Mouse (Mus musculus) brain, embryonic 18.5 days (tissue): ENCODE data around the gene Tomm40l.

ENCODE experiments used
- DNase-seq: peaks from one replicate; pipeline ENCODE4 v3.0.0-alpha.2; 2012; ENCODE audit warnings: low read depth, low spot score

Tomm40l gene

DNA sequence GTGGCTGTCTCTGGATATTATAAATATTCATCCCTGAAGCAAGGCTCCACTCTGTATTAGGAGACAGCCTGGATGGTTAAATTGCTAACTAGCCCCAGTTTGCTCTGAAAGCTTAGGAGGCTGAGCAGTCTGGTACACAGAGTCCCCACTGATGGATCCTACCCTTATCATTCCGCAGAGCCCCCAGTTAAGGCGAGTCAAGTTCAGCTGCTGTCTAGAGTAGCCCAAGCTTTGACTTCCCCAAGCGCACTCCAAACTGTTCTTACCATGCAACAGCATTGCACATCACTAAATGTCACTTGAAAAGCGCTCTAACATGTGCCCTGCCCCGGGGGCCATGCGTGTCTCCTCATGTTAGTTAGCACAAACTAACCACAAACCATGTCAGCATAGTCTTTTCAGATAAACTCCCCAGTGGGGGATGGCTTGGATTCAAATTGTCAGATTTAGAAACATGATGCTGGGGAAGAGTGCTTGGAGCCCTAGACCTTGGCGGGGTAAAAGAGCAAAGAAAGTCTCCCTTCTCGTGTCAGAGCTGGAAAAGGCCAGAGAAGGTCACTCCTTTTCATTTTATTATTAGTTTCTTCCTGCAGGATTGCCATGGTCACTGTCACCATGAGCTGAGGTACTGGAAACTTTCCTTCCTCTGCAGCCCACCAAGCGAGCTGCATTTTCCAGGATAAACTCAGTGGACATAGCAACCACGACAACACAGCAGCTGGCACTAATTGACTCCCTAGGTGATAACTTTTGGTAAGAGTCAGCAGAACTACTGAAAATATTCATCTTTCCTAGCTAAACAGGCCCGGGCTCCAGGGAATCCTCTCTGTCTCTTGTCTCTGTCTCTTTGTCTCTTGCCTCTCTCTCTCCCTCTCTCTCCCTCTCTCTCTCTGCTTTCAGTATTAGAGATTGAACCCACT lies 28.1 kb downstream of the Tomm40l start:
- DNase-seq, result no peak

- no peak for DNase-seq
Measured at GRCm38 (mm10) chr1:171193093-171193840, 29.0 kb downstream of the Tomm40l start.

DNA sequence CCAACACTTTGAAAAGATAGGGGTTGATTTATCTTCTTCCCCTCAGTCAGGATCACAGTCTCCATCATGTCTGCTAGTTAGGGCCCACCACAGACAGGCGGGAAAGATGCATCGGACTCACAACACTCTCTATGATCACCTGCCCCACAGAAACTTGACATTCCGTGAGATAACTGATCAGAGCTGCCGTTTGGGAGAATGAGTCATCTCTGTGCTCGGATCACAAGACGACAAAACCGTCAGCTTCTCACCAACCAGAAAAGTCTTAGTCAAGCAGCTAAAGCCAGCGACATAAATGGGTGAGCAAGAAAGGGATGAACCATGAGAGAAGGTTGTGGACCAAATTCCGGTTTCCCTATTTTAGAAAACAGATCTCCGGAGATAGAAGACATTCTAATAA lies 30.0 kb downstream of the Tomm40l start:
- DNase-seq, result no peak

DNA sequence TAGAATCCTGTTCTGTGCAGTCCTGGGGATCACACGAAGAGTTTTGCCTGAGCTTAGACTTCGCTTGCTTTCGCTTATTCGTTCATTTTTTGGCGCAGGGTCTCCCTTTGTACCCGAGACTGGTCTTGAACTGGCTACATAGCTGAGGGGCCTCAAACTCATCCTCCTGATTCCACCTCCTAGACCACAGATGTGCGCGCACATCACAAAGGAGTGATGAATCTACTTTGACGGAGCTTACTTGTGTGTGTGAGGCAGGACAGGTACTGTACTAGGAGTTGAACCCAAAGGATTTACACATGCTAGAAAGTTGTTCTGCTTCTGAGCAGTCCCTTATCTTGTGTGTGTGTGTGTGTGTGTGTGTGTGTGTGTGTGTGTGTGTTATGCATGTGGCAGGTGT lies 31.5 kb downstream of the Tomm40l start:
- no peak for DNase-seq

DNA sequence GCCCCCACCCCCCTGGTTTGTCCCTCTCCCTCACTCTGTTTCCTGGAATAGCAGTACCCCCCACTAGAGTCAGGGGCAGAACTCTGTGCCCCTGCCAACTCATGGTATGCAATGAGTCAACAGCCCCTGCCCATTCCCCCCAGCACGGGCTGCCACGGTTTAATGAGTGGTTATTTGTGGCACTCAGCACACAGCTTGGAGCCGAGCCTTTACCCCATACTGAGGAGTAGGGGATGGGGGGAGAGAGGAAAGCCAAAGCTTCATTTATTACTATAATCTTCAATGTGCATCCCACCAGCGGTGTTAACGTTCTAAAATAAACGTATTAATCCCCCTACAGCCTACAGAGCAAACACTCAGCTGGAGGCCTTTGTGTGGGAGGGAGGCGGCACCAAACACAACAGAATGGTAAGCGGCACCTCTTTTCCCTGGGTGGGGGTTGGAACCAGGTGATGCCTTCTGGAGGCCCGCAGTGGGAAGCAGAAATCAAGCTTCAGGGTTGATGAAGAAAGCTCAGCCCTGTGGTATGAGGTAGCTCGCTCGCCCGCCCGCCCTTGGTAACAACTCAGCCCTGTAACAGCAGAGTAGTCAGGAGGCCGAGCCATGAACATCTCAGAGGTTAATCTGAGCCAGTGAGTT lies 32.7 kb downstream of the Tomm40l start:
- no peak for DNase-seq

DNA sequence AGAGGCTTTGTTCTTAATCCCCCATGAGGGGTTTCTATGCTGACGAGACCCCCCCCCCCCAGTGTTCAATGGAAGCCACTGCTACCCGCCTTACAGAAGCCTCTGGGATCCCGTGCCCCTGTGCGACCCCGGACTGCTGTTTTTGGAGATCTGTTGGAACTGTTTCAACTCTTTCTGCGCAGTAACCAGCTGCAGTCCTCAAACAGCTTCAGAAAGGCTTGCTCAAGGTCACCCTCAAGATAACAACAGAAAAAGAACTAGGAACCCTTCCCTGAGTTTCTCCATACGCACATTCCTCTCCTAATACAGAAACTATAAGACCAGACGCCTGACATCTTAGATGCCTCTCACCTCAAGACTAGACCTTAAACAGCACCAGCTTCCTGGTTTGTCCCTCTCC lies 33.3 kb downstream of the Tomm40l start:
- DNase-seq, result no peak

- no peak for DNase-seq
Measured at GRCm38 (mm10) chr1:171187851-171188700, 34.2 kb downstream of the Tomm40l start.

DNA sequence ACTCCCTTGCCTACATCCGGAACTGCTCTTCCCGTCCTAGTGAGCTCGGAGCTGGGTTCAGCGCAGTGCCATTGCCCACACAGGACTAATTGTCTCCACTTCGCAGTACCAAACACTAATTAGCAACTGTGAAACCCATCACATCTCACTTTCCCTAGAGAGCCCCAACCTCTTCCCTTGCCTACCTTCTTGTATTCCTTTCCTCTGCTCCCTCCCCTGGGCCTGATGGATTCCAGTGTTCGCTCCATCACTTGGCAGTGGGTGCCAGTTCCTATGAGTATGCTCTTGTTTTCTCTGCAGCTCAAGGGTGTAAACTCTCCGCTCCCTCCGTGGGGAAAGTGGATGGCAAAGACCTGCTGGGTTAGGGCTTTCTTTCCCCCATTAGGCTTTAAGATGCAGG lies 36.7 kb downstream of the Tomm40l start:
- DNase-seq, result no peak

- DNase-seq, result no peak
Measured at GRCm38 (mm10) chr1:171184314-171184713, 38.0 kb downstream of the Tomm40l start.

DNA sequence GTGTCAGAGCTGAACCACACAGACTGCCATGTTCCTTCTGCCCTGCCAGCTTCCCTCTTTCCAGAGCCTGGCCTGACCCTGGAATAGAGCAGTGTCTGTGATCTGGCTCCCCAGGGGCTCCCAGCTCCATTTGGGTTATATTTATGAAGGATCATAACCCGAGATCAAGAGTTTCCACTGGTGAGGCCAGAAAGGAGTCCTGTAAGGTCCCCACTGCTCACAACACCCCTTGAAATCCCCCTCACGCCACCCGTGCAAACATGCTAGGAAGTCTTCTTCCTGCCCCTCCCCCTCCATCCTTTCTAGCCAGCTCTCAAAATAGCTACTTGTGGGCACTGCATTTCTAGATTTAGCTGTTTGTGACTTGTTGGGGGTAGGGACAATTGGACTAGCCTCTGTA lies 38.7 kb downstream of the Tomm40l start:
- DNase-seq, result no peak

DNA sequence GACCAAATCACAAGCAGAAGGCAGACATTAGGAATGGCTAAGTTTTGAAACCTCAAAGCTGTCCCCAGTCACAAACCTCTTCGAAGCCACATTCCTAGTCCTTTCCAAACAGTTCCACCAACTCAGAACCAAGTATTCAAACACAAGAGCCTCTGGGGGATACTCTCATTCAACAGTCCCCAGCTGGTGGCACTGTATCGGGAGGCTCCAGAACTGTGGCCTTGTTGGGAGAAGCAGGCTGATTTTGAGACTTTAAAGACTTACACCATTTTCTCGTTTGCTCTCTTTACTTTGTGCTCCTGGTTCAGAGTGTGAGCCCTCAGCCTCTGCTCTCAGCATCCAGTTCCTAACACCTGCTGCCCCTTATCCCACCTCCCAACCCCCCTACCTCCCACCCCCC lies 39.3 kb downstream of the Tomm40l start:
- no peak for DNase-seq

GRCm38 (mm10) chr1:171179487-171180171 lies 42.7 kb downstream of the Tomm40l start:
- DNase-seq, result no peak

- no peak for DNase-seq
Measured at GRCm38 (mm10) chr1:171172779-171173178, 49.5 kb downstream of the Tomm40l start.

GRCm38 (mm10) chr1:171171138-171171537 lies 51.2 kb downstream of the Tomm40l start:
- no peak for DNase-seq

- no peak for DNase-seq
Measured at GRCm38 (mm10) chr1:171169913-171170312, 52.4 kb downstream of the Tomm40l start.

DNA sequence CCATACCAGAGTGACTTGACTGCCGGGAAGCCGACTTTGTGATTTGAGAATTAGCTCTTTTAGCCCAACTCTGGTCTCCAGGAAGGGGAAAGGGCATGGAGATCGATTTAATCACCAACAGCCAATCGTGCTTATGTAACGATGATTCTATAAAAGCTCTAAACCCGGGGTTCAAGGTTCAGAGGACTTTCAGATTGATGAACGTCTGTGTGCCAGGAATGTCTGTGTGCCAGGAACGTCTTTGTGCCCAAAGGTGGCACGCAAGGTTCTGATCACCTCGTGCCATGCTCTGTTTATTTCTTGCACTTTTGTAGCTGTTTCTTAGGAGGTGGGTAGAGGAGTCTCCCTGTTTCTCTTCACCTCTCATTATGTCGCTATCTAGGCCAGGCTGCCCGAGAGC lies 53.4 kb downstream of the Tomm40l start:
- no peak for DNase-seq
